Mouse (Mus musculus): ENCODE data around the gene Cavin3.
"Not testable (repeated sequence)": the region's sequence is repeated elsewhere in the genome, so short reads cannot be mapped to it uniquely, and the experiment has no call there.

Cavin3 gene

DNA sequence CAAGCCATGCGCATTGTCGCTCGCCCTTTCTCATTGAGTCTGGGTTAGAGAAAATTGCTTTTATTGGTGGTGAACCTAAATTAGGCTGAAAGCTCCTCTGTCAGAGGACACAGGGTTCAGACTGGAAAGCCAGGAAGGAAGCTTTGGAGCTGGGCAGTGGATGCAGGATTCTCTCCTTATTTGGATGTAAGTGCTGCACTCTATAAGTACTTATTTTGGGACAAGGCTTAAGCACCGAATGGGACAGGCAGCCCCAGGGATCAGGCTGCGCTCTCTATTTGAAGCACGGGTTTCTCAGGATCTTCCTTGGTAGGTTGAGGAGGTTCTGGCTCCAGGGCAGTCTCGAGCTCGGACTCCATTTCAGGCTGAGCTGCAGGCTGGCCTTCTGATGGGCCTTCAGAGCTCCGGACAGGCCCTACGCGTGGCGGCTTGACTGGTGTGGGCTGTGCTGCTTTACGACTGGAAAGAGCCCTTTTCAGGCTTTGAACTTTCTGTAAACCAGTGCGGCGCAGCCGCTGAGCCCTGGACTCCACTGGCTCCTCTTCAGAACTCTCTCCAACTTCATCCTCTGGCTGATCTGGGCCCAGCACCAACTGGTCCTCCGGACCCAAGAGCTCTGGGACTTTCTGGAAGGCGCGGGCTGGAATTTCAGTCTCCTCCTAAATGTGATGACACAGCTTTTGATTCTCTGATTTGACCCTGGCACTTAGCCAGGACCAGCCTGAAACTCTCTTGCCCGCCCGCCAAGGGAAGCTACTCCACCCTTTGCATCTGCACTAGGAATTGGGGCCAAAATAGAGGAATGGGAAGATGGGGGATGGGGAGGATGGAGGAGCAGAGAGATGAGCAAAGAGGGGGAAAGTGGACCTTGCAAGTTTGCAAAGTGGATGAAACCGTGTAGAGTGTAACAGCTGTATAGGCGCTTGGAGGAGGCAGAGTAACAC is 1.3 kb downstream of the Cavin3 start:
- no peak for DNase-seq (ENCODE audit: extremely low spot score)

DNA sequence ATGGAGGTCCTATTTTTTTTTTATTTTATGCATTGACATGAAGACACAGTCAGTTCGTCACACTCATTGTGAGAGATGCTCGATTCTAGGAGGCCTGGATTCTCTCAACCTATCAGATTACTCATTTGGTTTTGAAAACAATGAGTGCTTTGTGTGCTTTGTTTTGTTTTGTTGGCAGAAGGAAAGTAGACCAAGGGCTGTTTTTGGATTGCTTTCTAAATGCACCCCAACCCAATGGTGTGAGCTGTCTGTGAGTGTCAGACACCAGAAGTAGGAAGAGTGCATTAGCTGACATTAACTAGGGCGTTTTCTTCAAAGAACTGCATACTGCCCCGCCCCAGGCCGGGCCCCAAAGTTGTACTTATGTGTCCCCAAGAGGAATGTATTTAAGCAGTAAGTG is 2.0 kb downstream of the Cavin3 start:
- no peak for DNase-seq (ENCODE audit: extremely low spot score)

DNA sequence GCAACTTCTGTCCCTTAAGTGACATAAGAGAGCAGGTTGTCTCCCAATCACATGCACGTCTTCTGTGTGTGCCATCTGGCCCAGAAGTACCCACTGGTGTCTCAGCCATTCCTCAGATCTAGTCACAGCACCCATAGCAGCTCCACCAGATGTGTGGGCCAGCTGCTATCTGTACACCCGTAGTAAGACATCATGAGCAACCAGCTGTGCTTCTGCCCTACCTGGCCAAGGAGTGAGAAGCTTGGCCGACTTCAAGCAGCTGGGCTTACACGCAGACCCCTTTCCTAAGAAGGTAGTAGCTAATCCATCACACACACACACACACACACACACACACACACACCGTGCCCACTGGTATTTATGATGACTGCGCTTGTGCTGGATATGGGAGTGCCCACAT is 2.9 kb downstream of the Cavin3 start:
- DNase-seq (ENCODE audit: extremely low spot score) = no peak

DNA sequence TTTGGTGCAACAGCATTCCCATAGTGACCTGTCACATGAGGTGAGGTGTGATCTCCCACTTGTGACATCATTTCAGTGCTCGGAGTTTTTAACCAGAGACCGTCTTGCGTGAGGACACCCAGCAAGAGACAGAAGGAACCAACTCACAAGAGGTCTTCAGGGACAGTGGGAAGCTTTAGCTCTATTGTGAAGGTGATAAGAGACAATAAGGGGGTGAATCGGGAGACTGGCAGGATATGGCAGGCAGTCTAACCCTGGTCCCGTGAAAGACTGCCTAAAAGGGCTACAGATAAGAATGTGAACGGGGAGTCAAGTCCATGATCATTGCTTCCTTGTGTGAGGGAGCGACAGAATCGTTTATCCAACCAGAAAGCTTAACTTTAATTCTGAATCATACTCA is 3.8 kb downstream of the Cavin3 start:
- DNase-seq (ENCODE audit: extremely low spot score) = no peak

DNA sequence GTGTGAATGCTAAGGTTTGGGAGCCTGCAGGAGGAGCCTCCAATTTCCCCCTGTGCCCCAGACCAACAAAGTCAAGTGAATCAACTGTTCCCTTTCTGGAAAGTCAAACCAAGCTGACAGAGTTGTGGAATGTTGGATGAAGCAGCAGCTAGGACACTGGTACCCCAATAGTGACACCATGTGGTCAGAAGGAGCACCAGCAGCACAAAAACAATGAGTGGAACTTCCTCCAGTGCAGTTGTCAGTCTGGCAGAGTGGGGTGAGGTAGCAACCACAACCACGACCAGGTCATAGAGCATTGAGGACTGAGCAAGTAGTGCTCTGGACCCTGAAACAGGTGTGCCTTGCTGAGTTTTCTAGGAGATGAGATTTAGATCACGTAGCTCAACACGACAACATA is 4.3 kb downstream of the Cavin3 start:
- peak; percentile 39 for DNase-seq (ENCODE audit: extremely low spot score)

DNA sequence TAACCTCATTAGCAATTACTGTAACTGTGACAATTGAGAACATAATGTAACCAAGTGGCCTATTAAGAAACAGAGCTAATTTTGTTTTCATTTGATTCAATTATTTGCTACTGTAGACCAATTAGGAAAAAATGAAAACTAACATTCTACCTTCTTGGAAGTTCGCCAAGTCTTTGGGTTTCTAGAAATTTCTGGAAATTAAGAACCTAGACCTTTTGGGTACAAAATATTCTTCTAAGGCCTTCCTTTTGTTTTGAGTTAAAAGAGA is 4.7 kb downstream of the Cavin3 start:
- no peak for DNase-seq (ENCODE audit: extremely low spot score)

DNA sequence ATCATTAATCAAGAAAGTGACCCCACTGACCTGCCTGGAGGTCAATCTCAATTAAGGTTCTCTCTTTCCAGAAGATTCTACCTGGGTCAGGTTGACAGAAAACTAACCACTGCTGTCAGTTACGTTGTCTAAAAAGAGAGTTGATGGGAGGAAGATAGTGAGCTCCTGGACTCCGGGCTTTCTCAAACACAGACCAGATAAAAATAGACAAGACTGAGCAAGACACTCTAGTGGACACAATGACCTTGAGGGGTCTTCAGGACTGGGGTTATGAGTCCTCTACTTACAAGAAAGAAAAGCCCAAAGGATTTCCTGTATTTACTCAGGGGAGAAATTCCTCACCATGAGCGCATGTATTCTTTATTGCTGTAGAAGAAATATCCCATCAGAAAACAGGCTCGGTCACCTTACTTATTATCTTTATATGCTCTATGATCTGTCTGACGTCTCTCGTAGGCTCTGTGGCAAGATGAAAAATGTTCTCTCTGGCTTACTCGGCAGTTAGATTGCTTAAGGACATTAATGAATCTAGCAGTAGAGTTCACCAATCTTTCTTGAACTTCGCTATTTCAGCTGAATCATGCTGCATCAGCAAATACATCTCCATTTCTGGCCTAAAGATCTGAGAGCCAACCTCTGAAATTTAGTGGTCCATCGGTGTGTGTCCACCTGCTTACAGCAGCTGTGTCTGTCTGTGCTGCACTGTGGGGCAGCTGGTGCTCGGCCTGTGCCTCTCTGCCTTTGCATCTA is 5.2 kb downstream of the Cavin3 start:
- DNase-seq (ENCODE audit: extremely low spot score) = no peak

DNA sequence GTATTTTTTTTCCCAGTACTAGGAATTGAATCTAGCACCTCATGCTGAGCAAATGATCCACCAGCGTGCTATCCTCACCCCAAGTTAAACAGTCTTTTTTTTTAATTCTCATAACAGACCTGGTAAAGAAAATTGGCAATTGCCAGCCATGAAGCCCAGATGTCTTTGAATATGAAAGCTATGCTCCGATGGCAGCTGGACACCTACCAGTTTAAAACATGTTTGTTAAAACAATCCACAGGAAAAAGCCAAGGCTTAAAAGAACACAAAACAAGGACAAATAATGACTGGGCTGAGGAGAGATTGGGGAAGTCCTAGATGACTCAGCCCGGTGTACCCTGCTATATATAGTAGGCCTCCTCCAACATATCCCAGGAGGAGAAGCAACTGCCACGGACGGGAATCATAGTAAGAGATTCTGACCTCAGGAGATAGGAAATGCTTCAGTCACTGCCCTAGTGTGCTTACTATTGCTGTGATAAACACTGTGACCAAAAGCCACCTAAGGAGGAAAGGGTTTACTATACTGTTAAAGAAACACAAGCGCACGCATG is 6.6 kb downstream of the Cavin3 start:
- no peak for DNase-seq (ENCODE audit: extremely low spot score)

DNA sequence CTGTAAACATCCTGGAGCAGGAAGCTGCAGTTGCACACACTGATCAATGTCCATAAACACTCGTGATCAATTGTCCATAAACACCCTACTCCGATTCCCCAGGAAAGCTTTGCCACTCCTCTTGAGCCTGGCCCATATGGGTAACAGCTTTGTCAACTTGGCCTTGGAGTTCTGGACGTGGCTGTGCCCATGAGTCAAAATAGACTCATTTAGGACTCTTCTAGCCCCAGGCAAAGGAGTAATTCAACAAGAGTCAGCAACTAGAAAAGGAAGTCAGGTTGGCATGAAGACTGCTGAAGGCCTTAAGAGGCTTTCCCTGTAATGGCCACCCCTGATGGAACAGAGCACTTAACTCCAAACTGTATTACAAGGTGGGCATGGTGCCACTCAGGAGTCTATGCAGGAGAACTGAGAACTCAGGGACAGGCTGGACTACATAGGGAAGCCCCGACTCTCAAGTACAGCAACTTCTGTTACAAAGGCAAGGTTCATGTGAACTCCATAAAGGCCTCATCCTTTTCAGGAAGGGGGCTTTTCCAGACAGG is 7.3 kb downstream of the Cavin3 start:
- DNase-seq (ENCODE audit: extremely low spot score) = no peak

DNA sequence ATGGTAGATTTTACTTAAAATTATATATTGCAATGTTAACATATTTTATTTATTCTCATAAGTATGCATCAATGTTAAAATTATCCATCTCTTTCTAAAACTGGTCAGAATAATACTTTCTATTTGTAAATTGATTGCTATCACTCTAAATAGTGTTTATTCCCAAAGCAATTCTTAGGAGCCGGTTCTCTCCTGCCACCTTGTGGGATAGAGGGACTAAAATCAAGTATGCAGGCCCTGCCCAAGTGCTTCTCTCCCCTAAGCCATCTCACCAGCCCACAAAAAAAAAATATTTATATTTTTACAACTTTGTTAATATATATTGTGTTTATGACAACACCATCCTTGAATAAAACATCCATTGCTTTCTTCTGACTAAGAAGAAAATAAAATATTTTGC is 9.5 kb downstream of the Cavin3 start:
- no peak for DNase-seq (ENCODE audit: extremely low spot score)

DNA sequence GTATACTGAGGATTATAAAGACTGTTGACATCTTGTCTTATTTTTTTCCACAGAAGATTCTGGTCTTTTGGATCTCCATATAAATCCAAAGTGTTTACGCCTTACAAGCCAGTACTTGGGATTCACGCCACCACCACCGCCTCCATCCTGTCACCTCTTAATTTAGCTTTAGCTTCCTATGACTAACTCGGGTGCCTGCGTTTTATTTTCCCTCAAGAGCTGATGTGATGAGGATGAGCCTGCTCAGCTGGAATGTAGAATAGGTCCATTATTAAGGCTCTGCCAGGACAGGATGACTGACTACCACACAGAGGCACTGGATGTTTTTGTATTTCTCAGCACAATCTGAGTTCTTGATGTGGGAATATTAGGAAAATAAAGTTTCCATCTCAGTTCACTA is 16.6 kb downstream of the Cavin3 start:
- DNase-seq (ENCODE audit: extremely low spot score) = not testable (repeated sequence)

DNA sequence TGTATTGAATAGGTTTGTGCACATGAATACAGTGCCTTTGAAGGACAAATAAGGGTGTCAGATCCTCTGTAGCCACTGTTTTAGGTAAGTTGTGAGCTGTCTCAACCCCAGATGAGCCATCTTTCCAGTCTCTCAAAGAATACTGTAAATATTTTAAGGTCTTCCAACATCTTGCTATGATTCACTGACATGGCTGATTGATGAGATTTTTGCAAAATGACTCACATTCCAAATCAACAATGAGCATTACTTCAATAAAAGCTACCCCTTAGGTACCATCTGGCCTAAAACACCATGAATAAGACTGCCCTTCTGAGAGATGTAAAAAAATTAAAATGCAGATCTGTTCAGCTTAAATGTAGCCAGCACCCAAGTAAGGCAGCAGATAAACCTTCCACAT is 23.6 kb downstream of the Cavin3 start:
- DNase-seq (ENCODE audit: extremely low spot score) = no peak

DNA sequence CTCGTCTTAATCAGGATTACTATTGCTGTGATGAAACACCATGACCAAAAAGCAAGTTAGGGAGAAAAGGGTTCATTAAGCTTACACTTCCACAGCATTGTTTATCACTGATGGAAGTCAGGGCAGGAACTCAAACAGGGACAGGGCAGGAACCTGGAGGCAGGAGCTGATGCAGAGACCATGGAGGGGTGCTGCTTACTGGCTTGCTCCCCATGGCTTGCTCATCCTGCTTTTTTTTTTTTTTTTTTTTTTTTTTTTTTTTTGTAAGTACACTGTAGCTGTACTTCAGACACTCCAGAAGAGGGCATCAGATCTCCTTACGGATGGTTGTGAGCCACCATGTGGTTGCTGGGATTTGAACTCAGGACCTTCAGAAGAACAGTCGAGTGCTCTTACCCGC is 28.8 kb downstream of the Cavin3 start:
- DNase-seq (ENCODE audit: extremely low spot score) = not testable (repeated sequence)

DNA sequence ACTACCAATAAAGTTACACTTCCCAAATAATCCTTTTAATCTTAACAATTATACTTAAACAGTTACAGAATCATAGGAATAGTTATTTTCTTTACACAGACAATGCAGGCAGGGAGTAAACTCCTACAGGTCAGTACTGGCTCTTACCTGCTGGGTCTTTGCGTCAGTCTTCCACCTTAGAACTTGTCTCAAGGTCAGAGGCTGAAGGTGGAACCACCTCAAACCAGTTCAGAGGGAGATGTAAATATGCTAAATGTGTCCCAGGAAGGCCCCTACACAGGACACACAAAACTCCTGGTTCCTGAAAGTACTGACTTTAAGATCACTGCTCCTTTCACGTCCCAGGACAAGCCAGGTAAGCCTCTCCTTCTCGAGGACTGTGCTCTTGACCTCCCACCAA is 37.0 kb downstream of the Cavin3 start:
- no peak for DNase-seq (ENCODE audit: extremely low spot score)

DNA sequence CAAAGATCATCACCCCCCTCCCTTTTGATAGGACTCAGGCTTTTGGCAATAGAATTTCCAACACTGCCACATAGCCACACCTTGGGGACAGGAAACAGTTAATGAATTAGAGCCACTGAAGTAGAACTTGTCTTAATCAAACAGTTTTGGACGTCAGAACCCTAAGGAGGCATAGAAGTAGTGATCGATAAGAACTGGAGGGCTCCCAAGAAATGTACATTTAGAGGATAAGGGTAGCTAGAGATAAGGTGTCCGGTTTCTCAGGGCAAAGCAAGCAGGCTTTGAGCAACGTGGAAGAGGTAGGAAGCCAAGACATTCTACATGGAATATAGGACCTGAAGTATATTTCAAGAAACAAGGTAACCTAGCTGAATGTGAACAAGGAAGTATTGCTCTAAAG is 40.7 kb downstream of the Cavin3 start:
- no peak for DNase-seq (ENCODE audit: extremely low spot score)

DNA sequence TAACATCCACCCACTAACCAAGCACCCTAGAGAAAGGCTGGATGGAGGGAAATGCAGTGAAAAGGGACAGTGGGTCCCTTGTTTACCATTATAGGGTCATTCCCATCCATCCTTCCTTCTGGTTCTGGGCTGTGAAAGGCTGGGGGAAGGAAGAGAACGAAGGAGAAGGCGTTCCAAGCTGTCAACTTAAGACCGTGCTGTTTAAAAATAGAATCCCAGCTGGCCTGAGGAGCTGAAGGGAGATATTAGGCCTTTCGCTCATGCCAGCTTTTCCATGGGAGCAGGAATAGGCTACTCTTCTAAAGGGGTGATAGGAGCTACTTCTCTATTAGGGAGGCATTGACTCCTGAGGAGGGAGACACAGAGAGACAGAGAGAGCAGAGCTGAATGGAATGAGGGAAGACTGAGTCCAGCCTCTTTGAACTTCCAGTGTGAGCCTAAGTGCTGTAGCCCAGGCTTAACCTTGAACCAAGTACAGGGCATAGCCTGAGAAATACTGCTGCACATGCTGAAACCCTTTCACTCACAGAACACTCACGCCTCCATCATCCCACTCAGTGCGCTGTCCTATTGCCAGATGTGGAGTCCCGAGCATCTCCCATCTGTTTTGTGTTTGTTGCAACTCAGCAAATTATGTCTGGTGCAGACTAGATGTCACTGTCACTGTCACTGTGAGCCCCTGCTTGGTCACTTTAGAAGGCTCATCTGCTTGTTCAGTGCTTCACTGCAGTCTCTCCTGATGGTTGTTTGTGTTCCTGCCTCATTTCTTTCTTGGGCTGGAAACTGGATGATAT is 43.9 kb downstream of the Cavin3 start:
- DNase-seq (ENCODE audit: extremely low spot score) = no peak

DNA sequence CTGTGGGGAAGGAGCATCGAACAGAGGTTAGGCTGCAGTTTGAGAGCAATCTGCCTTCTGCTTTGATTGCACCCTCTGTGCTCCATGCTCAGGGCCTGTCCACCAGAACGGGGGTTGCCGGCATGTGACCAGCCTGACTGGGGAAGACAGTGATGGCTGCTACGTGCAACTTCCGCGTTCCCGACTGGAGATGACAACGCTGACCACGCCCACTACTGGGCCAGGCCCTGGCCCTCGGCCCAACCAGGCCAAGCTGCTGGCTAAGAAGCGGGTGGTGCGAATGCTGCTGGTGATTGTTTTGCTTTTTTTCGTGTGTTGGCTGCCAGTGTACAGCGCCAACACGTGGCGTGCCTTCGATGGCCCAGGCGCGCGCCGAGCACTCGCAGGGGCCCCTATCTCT is 47.3 kb downstream of the Cavin3 start:
- DNase-seq (ENCODE audit: extremely low spot score) = no peak

DNA sequence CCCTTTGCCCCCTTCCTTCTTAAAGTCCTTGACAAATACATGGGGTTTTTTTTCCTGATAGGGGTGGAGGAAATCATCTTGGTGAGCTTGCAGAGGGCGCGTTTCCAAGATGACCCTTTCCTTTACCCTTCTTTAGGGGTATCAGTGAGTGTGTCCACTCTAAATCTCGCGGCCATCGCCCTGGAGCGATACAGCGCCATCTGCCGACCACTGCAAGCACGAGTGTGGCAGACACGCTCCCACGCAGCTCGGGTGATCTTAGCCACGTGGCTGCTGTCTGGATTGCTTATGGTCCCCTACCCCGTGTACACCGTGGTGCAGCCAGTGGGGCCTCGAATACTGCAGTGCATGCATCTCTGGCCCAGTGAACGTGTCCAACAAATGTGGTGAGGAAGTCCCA is 48.2 kb downstream of the Cavin3 start:
- no peak for DNase-seq (ENCODE audit: extremely low spot score)

DNA sequence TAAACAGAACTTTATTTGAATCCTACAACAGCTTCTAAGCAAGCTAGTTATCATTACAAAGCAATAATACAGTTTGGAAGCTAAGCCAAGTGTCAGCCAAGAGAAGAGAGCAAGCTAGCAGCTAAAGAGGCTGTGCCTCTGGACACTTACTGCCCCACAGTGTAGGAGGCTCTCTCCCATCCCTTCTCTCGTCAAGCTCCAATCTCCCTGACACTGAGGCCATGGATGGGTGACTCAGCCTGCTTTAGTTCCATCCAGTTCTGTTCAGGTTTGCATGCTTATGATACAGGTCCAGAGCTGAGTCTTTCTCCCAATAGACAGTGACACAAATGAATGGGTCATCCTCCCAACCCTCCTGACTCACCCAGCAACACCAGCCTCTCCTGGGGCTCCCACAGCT is 50.0 kb downstream of the Cavin3 start:
- DNase-seq (ENCODE audit: extremely low spot score) = no peak
